Mouse (Mus musculus): ENCODE data around the gene Snap29. TPM values are rescaled to one million over a fixed set of nuclear protein-coding genes. Genes with fewer than 3 reads are reported as not detected.

The Snap29 gene
- total and polyA plus RNA-seq, 3 experiments: 21.6 to 47.0 (median 37.4) TPM

DNA sequence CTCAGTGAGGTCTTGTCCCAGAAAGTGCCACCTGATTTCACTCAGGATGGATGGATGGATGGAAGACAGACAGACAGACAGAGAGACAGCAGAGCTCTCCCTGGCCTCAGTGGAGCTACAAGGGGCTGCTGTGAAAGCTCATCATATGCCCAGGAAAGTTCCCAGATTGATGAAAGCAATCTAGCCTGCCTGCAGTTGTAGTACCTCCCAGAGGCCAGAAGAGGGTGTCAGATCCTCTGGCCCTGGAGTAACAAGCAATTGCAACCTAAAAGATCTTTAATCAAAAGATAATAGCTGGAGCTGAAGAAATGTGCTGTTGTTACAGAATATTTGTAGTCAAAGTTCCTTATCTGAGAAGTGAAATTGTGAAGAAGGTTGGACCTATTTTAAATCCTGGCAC, 68.3 kb downstream of the Snap29 start:
- dilution Hi-C loops (cut with MboI; ENCODE audit: extremely low pct_ligation_motif_present, extremely low pct_unique_long_range_greater_than_20kb, low sequenced_read_pairs) (no loop called here), in situ Hi-C loops (cut with MboI; ENCODE audit: low pct_ligation_motif_present, low pct_unique_long_range_greater_than_20kb, low sequenced_read_pairs) (no loop called here)
- Histone ChIP-seq H3K27me3 (replicated peaks) (no peaks in the 10 kb centered on the region), H3K4me2 (ENCODE audit: insufficient read depth, low read depth, poor library complexity, severe bottlenecking) (no peak overlapping the region), H3K4me3 (replicated peaks in 1 of 3; ENCODE audit: low read depth in 2 of 3, low read length in 2 of 3, poor library complexity in 1 of 3) (no peak overlapping the region), H3K27ac (ENCODE audit: insufficient read depth, low read depth) (no peak overlapping the region), H3K36me3 (replicated peaks in 1 of 2; ENCODE audit: control insufficient read depth in 1 of 2, insufficient read depth in 1 of 2, low read length in 1 of 2) (peaks cover 41 to 87% of the 10 kb centered on the region in 2 experiments), H3K9ac (ENCODE audit: insufficient read depth, low read depth) (no peak overlapping the region), H3K79me2 (replicated peaks; ENCODE audit: control insufficient read depth, extremely low read depth, insufficient read depth, poor library complexity, severe bottlenecking) (peaks cover 57% of the 10 kb centered on the region), H3K4me1 (ENCODE audit: control insufficient read depth in 1 of 2, insufficient read depth in 2 of 2) (peaks cover 0 to 15% of the 10 kb centered on the region in 2 experiments; a peak in 2 of 4 replicates), H3K9me3 (replicated peaks; ENCODE audit: low read length) (no peaks in the 10 kb centered on the region)
- peak; percentile 53 for TF ChIP-seq RAD21 (IDR thresholded peaks at IDR 0.05; ENCODE audit: low read depth, low read length)
- TF ChIP-seq CTCF (conservative IDR thresholded peaks at IDR 0.05 in 1 of 2, IDR thresholded peaks at IDR 0.05 in 1 of 2; ENCODE audit: low read depth in 2 of 2, low read length in 2 of 2): peak; percentile 74 to 94
- peak; percentile 75 for TF ChIP-seq SMC3 (IDR thresholded peaks at IDR 0.05; ENCODE audit: low read depth, low read length)
- no peak for TF ChIP-seq MEF2A (IDR thresholded peaks at IDR 0.05; ENCODE audit: borderline replicate concordance, low read depth, low read length)
- no peak for TF ChIP-seq TBP (conservative IDR thresholded peaks at IDR 0.05; ENCODE audit: low read depth, low read length)
- no peak for TF ChIP-seq RCOR1 (conservative IDR thresholded peaks at IDR 0.05; ENCODE audit: low read depth, low read length)
- DNase-seq (ENCODE audit: extremely low read depth): peak; percentile 48

DNA sequence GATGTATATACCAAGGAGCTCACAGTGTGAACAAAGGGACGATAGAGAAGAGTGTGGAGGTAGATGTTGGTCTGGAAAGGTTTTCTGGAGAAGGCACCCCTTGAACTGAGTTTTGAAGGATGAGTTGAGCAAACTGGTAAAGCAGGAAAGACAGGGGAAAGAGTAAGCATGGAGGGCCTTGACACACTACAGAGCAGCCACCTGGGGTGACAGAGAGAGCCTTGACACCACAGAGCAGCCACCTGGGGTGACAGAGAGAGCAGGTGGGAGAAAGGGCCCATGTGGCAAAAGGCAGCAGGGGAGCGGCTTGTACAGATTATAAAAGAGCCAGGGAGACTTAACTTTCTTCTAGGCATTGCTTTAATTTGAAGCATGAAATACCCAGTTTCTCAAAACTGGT, 69.0 kb downstream of the Snap29 start:
- in situ Hi-C loops (cut with MboI; ENCODE audit: low pct_ligation_motif_present, low pct_unique_long_range_greater_than_20kb, low sequenced_read_pairs) (no loop called here), dilution Hi-C loops (cut with MboI; ENCODE audit: extremely low pct_ligation_motif_present, extremely low pct_unique_long_range_greater_than_20kb, low sequenced_read_pairs) (no loop called here)
- H3K27ac ChIP-seq (ENCODE audit: insufficient read depth, low read depth): no peak overlapping the region
- H3K4me2 ChIP-seq (ENCODE audit: insufficient read depth, low read depth, poor library complexity, severe bottlenecking): no peak overlapping the region
- H3K27me3 ChIP-seq (replicated peaks): no peaks in the 10 kb centered on the region
- H3K36me3 ChIP-seq (replicated peaks in 1 of 2; ENCODE audit: control insufficient read depth in 1 of 2, insufficient read depth in 1 of 2, low read length in 1 of 2): peaks cover 36 to 87% of the 10 kb centered on the region in 2 experiments
- H3K9ac ChIP-seq (ENCODE audit: insufficient read depth, low read depth): no peak overlapping the region
- H3K9me3 ChIP-seq (replicated peaks; ENCODE audit: low read length): no peaks in the 10 kb centered on the region
- no peak for TF ChIP-seq ZKSCAN1 (IDR thresholded peaks at IDR 0.05; ENCODE audit: borderline replicate concordance, low read depth, low read length)
- H3K79me2 ChIP-seq (replicated peaks; ENCODE audit: control insufficient read depth, extremely low read depth, insufficient read depth, poor library complexity, severe bottlenecking): peaks cover 60% of the 10 kb centered on the region
- H3K4me3 ChIP-seq (replicated peaks in 1 of 3; ENCODE audit: low read depth in 2 of 3, low read length in 2 of 3, poor library complexity in 1 of 3): no peak overlapping the region
- H3K4me1 ChIP-seq (ENCODE audit: control insufficient read depth in 1 of 2, insufficient read depth in 2 of 2): peaks cover 0 to 15% of the 10 kb centered on the region in 2 experiments; a peak in 2 of 4 replicates
- DNase-seq (ENCODE audit: extremely low read depth): no peak

DNA sequence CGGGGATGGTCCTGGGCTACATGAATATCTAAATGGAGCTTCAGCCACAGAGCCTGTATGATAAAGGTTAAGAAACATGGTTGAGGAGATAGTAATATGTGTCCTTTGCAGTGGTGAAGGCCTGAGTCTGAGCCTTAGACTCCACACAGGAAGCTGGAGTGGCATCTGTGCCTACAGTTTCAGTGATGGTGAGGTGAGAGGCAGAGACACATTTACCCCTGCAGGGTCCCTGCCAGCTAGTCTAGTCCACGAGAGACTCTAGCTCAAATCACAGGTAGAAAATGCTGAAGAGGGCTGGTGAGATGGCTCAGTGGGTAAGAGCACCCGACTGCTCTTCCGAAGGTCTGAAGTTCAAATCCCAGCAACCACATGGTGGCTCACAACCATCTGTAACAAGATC, 69.5 kb downstream of the Snap29 start:
- peaks cover 30 to 86% of the 10 kb centered on the region in 2 experiments for H3K36me3 ChIP-seq (replicated peaks in 1 of 2; ENCODE audit: control insufficient read depth in 1 of 2, insufficient read depth in 1 of 2, low read length in 1 of 2)
- no peak overlapping the region for H3K4me3 ChIP-seq (replicated peaks in 1 of 3; ENCODE audit: low read depth in 2 of 3, low read length in 2 of 3, poor library complexity in 1 of 3)
- no peaks in the 10 kb centered on the region for H3K9me3 ChIP-seq (replicated peaks; ENCODE audit: low read length)
- in situ Hi-C loops (cut with MboI; ENCODE audit: low pct_ligation_motif_present, low pct_unique_long_range_greater_than_20kb, low sequenced_read_pairs): no loop called here
- dilution Hi-C loops (cut with MboI; ENCODE audit: extremely low pct_ligation_motif_present, extremely low pct_unique_long_range_greater_than_20kb, low sequenced_read_pairs): no loop called here
- no peak overlapping the region for H3K27ac ChIP-seq (ENCODE audit: insufficient read depth, low read depth)
- H3K9ac ChIP-seq (ENCODE audit: insufficient read depth, low read depth): no peak overlapping the region
- H3K4me2 ChIP-seq (ENCODE audit: insufficient read depth, low read depth, poor library complexity, severe bottlenecking): no peak overlapping the region
- no peak for TF ChIP-seq SMC3 (IDR thresholded peaks at IDR 0.05; ENCODE audit: low read depth, low read length)
- no peak for TF ChIP-seq MAX (IDR thresholded peaks at IDR 0.05; ENCODE audit: low read length)
- TF ChIP-seq MAZ (IDR thresholded peaks at IDR 0.05; ENCODE audit: low read depth, low read length): no peak
- peak; percentile 24; the same call in 1 of the 2 replicates for TF ChIP-seq ZNF384 (IDR thresholded peaks at IDR 0.05; ENCODE audit: low read depth, low read length)
- no peaks in the 10 kb centered on the region for H3K27me3 ChIP-seq (replicated peaks)
- no peak for DNase-seq (ENCODE audit: extremely low read depth)
- H3K79me2 ChIP-seq (replicated peaks; ENCODE audit: control insufficient read depth, extremely low read depth, insufficient read depth, poor library complexity, severe bottlenecking): peaks cover 60% of the 10 kb centered on the region
- peaks cover 0 to 16% of the 10 kb centered on the region in 2 experiments; a peak in 2 of 4 replicates for H3K4me1 ChIP-seq (ENCODE audit: control insufficient read depth in 1 of 2, insufficient read depth in 2 of 2)
